Mouse (Mus musculus): ENCODE measurements around the gene Cep83.
"Not testable (repeated sequence)": the region's sequence is repeated elsewhere in the genome, so short reads cannot be mapped to it uniquely, and the experiment has no call there.

DNA sequence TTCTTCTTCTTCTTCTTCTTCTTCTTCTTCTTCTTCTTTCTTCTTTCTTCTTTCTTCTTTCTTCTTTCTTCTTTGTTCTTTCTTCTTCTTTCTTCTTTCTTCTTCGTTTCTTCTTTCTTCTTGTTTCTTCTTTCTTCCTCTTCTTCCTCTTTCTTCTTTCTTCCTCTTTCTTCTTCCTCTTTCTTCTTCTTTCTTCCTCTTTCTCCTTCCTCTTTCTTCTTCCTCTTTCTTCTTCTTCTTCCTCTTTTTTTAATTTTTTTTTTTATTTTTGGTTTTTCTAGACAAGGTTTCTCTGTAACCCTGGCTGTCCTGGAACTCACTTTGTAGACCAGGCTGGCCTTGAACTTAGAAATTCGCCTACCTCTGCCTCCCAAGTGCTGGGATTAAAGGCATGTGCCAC lies 39.6 kb downstream of the Cep83 start:
- TF ChIP-seq CTCF (IDR thresholded peaks at IDR 0.05; ENCODE audit: low read depth, low read length); POLR2AphosphoS5 (IDR thresholded peaks at IDR 0.05; ENCODE audit: insufficient replicate concordance, low read depth, low read length); GATA1 (IDR thresholded peaks at IDR 0.05; ENCODE audit: borderline replicate concordance, low read length); GATA2 (IDR thresholded peaks at IDR 0.05; ENCODE audit: borderline replicate concordance, low read depth, low read length); TAL1 (conservative IDR thresholded peaks at IDR 0.05; ENCODE audit: low read depth, low read length): not testable (repeated sequence)
